Mouse (Mus musculus): ENCODE results near the gene Mknk2.
A peak's percentile ranks its signal among the peaks of the same experiment; 100 is the strongest.

The Mknk2 gene

DNA sequence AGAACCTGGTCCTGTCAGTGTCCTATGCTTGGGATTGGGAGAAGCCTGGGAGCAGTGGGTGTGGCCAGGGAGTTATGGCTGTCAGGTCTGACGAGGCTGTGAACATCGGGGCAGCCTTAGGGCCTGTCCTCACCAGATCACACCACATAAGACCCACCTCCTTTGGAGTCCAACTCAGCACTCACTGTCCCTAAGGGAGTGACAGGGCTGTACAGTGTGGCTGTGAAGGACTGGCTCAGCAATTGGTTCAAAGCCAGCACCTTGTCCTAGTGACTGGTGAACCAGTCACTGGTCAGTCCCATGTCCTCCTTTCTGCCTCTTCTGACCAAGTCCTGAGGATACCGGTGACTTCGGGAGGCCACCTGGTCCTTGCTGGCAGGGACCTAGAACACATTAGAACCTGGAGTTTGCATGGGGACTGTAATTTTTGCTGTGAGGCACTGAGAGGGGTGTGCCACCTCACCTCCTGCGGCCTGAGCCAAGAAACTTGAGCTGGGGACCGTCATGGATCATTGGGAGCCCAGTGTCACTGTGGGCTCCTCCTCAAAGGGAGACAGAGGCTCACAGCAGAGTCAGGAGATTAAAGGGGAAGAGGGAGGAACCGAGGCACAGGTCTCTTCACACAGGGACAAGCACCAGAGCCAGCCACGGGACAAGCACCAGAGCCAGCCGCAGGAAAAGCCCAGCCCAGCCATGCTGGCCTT lies 1.8 kb upstream of the Mknk2 start:
- Histone ChIP-seq H3K27me3 (ENCODE audit: control insufficient read depth, insufficient read depth, low read length, poor library complexity, severe bottlenecking) (no peaks in the 10 kb centered on the region), H3K36me3 (ENCODE audit: control insufficient read depth, insufficient read depth, low read length, poor library complexity, severe bottlenecking) (no peaks in the 10 kb centered on the region)
- DNase-seq (ENCODE audit: low read depth, low spot score), result no peak

DNA sequence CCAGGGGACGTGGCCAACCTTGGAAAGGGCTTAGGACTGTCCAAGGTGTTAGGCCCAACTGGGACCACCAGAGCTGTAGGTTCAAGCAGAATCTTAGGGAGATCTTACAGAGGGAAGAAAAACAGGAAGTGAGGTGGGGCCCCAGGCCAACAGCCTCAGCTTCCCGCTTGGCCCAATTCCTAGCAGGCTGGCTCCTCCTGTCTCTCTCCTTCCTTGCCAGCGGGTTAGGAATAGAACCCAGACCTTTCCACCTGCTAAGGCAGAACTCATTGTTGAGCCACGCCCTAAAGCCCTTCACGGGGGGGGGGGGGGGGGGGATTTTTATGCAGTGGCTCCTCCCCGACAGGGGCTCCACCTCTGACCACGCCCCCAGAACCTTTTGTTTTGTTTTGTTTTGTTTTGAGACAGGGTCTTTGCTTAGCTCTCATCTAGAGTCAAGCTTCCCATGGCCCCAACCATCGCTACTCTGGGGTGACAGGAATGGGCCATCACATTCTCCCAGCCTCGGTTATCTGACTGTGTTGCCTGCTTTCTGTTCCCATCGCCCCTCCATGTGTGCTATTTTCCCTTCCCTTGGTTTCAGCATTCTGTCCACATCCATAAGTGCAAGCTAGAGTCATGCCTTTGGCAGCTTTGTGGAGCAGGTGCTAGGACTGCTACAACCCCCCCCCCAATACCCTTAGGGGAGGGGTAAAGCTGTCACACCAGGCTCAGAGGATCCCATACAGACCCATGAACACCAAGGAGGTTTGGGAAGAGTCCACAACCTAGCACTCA lies 877 bp upstream of the Mknk2 start:
- DNase-seq (ENCODE audit: low read depth, low spot score), result peak; percentile 55
- H3K27me3 ChIP-seq (ENCODE audit: control insufficient read depth, insufficient read depth, low read length, poor library complexity, severe bottlenecking), result no peaks in the 10 kb centered on the region
- no peaks in the 10 kb centered on the region for H3K36me3 ChIP-seq (ENCODE audit: control insufficient read depth, insufficient read depth, low read length, poor library complexity, severe bottlenecking)

DNA sequence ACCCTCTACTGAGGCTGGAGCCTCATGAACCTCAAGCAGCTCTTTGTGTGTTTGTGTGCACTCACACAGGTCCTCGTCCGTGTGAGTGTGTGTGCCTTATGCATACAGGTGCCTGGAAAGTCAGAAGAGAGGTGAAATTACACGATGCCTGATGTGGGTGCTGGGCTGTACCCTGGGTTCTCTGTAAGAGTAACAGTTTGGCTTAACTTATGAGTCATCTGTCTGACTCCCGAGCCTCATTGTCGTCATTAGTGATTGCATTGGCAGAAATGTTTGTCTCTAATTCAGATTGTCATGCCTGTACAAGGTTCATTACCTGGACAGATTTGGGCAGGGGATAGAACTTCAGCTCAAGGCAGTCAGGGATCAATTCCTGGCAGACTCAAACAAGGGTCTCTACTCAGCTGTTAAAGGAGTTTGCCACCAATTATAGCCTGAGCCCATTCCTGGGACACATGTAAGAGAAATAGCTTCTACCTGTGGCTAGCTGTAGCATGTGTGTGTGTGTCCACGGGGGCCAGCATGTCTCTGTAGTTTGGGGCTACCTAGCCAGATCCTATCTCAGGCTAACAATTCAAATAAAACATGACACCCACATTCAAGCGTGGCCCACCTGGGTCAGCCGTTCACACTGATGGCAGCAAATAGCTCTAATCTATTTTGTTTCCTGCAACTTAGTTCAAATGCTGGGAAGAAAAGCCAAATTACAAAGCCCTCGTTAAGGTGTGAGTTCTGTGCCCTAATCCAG lies 610 bp downstream of the Mknk2 start:
- DNase-seq (ENCODE audit: low read depth, low spot score), result peak; percentile 62
- no peaks in the 10 kb centered on the region for H3K27me3 ChIP-seq (ENCODE audit: control insufficient read depth, insufficient read depth, low read length, poor library complexity, severe bottlenecking)
- H3K36me3 ChIP-seq (ENCODE audit: control insufficient read depth, insufficient read depth, low read length, poor library complexity, severe bottlenecking), result peaks cover 3% of the 10 kb centered on the region; the same call in 1 of the 2 replicates

DNA sequence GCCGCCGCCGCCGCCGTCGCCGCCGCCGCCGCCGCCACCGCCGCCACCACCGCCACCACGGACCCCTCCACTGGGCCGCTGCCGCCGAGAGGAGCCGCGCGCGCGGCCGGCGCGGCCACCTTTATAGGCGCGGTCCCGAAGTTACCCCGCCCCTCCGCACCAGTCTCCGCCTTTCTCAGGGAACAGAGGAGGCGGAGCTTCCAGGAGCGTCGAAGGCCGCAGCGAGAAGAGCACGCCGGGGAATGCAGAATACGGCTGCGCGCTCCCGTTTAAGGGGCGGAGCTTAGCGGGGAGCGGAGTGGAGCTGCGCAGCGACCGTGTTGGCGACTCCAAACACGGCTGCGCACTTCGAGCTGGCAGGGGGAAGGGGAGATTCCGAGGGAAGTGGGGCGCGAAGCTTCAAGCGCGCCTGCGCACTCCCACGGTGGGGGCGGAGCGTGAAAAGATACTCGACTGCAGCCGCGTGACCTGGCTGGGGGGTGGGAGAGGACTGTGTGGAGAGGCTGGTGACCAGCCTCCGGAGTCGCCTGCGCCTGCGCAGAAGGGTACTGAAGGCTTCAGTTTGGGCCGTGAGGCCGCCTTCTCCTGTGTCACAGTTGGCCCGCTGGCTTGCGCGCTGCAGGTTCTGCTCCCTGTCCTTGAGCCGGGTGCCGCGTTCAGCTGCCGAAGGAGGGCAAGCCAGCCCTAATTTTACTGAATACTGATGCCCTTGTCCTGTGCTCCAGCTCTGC lies 1.5 kb downstream of the Mknk2 start:
- H3K36me3 ChIP-seq (ENCODE audit: control insufficient read depth, insufficient read depth, low read length, poor library complexity, severe bottlenecking), result peaks cover 8% of the 10 kb centered on the region
- no peaks in the 10 kb centered on the region for H3K27me3 ChIP-seq (ENCODE audit: control insufficient read depth, insufficient read depth, low read length, poor library complexity, severe bottlenecking)
- peak; percentile 100 for DNase-seq (ENCODE audit: low read depth, low spot score)

DNA sequence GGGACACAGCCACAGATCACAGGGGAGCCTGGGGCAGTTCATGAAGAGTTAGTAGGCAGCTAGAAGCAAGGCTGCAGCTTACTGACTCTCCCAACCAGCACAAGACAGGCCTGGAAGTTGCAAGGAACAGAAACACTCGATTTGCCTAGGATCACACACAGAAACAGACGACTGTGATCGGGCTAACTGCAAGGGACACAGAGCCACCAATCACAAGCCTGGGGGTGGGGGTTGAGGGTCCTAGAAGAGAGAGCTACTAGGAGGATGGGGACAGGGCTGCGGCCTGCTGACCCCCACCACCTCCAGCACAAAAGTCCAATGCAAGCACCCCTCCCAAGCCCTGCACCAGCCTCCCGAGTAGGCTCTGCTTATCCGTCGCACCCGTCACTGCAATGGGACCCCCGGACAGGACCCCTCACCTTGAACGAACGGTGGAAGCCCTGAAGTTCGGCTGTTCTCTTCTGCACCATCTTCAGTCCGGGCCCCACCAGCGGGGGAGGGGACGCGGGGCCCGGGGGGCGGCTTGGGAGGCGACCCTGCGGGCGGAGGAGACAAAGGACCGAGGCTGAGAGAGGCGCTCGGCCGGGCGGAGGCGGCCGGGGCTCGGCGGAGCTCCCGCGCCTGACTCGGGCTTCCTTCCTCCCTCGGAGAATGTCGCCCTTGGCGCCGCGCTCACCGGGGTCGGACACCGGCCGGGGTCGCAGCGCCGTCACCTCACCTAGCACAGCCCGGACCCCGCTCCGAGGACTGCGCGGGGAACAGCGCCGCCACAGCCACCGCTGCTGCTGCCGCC lies 2.3 kb downstream of the Mknk2 start:
- DNase-seq (ENCODE audit: low read depth, low spot score), result peak; percentile 32
- Histone ChIP-seq H3K27me3 (ENCODE audit: control insufficient read depth, insufficient read depth, low read length, poor library complexity, severe bottlenecking) (no peaks in the 10 kb centered on the region), H3K36me3 (ENCODE audit: control insufficient read depth, insufficient read depth, low read length, poor library complexity, severe bottlenecking) (peaks cover 11% of the 10 kb centered on the region)

DNA sequence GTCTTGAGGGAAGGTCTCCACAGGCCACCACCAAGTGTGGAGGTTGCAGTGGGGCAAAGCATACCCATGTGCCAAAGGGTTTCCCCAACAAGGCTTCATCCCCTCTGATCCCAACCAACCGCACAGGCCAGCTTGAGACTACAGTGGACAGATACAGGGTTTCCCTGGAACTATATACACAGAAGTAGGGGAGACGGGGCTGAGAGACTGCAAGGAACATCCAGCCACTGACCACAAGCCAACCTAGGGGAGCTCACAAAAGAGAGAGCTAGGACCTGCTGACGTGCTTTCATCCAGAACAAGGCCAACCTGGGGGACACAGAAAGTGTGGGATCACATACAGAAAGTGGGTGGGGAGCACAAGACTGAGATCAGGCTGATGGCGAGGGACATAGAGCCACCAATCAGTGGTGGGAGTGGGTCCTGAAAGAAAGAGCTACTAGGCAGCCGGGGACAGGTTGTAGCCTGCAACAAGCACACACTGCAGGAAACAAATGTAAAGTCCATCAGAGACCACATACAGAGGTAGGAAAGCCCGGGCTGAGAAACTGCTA lies 3.0 kb downstream of the Mknk2 start:
- H3K36me3 ChIP-seq (ENCODE audit: control insufficient read depth, insufficient read depth, low read length, poor library complexity, severe bottlenecking), result peaks cover 11% of the 10 kb centered on the region
- no peak for DNase-seq (ENCODE audit: low read depth, low spot score)
- no peaks in the 10 kb centered on the region for H3K27me3 ChIP-seq (ENCODE audit: control insufficient read depth, insufficient read depth, low read length, poor library complexity, severe bottlenecking)

DNA sequence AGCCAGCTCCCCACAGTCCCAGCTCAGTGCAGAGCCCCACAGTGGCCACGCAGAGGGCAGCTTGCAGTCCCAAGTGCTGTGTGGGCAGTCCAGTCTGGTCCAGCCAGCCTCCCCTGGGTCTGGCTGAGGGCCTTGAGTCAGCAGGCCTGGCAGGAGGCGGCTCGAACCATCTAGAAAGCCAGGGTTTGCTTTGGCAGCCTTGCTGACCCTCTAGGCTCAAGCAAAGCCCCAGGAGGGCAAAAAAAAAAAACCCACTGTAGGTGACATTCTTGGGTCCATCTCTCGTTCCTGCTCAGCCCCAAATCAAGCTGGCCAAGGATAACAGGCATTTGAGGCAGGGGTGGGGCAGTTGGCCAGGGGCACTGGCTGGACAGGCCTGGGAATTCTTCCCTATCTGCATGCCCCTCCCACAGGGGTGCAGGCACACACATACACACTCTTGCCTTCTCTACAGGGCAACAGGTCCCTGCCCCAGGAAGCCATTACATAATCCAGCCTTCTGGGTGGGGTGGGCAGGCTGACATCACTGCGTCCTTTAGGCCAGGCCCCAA lies 3.7 kb downstream of the Mknk2 start:
- no peak for DNase-seq (ENCODE audit: low read depth, low spot score)
- Histone ChIP-seq H3K27me3 (ENCODE audit: control insufficient read depth, insufficient read depth, low read length, poor library complexity, severe bottlenecking) (no peaks in the 10 kb centered on the region), H3K36me3 (ENCODE audit: control insufficient read depth, insufficient read depth, low read length, poor library complexity, severe bottlenecking) (peaks cover 13% of the 10 kb centered on the region)

DNA sequence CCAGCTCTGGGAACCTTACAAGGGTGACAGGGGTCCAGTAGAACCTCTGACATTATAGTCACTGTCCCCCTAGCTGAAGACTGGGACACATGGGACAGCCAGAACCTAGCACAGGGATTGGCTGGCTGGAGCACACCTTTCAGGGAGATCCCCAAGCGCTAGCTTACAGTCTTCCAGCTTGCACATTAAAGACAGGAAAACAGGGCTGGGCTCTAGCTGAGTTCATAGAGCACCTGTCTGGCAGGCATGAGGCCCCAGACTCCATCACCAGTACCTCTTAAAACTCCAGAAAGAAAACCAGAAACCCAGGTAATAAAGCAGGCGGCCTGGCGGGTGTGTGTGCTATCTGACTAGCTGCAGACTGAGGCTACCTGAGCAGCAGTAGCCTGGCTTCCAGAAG lies 4.2 kb downstream of the Mknk2 start:
- H3K36me3 ChIP-seq (ENCODE audit: control insufficient read depth, insufficient read depth, low read length, poor library complexity, severe bottlenecking), result peaks cover 16% of the 10 kb centered on the region
- DNase-seq (ENCODE audit: low read depth, low spot score), result no peak

DNA sequence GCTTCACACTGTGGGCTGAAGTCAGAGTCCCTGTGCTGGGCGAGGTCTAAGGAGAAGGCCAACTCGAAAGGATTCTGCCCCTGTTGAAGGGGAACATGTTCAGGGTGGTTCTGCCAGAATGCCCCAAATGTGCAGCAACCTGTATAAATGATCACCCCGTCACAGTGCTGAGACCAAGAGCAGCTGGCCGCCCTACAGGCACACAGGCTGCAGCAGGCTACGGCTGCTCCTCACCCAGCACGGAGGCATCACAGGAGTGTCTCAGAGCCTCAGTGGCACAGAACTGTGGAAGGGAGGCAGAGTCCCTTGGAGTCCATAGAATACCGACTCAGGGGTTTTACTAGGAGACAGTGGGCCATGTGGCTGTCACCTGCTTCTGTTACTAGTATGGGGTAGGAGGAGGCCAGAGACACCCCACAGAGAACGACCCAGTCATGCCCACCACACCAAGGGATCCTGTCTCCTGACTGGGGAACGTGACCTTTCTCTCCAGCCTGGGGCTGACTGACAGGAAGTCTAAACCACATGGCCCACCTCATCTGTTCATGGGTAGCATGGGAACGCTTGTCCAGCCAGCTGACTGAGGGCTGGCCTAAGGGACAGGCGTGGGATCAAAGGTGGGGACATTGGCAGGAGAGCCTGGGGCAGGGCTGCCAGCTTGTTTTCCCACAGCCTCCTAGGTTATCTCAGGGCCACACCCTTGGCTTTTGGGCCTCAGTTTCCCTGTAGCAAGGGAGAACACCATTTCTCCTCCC lies 5.8 kb downstream of the Mknk2 start:
- no peaks in the 10 kb centered on the region for H3K27me3 ChIP-seq (ENCODE audit: control insufficient read depth, insufficient read depth, low read length, poor library complexity, severe bottlenecking)
- peaks cover 24% of the 10 kb centered on the region for H3K36me3 ChIP-seq (ENCODE audit: control insufficient read depth, insufficient read depth, low read length, poor library complexity, severe bottlenecking)
- no peak for DNase-seq (ENCODE audit: low read depth, low spot score)

More for the DNA sequence above, 4.2 kb downstream of the Mknk2 start:
- no peaks in the 10 kb centered on the region for H3K27me3 ChIP-seq (ENCODE audit: control insufficient read depth, insufficient read depth, low read length, poor library complexity, severe bottlenecking)

DNA sequence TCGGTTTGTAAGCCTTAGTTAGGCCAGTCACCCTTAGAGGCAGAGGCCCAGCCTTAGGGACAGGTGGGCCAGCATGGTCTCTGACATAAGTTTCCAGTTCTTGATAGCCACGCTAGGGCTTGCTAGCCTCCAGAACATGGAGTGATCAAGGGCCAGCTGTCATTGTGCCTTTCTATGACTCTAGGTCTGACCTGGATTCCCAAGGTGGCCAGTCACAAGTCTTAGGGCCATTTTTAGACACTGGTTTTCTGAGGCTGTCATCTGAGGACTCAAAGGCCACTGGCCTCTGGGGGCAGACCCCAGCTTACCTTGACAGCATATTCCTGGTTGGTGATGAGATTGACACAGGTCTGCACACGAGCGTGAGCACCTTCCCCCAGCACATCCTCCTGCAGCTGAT lies 6.7 kb downstream of the Mknk2 start:
- no peaks in the 10 kb centered on the region for H3K27me3 ChIP-seq (ENCODE audit: control insufficient read depth, insufficient read depth, low read length, poor library complexity, severe bottlenecking)
- H3K36me3 ChIP-seq (ENCODE audit: control insufficient read depth, insufficient read depth, low read length, poor library complexity, severe bottlenecking), result peaks cover 32% of the 10 kb centered on the region
- no peak for DNase-seq (ENCODE audit: low read depth, low spot score)

DNA sequence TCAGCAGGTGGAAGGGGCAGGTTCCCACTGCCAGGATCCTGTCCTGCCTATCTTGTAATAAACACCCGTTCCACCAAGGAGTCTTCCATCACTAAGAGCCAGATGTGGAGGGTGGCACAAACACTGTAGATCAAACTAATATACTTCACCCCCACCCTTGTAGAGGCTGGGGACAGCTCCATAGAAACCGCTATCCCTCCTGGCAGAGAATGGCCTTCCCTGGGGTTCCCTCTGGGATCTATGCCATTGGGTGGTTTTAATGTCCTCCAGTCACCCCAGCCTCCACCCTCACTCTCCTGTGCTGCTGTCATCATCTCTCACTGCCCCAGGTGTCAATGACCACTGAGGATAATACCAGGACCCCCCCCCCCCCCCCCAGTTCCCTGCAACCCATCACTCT lies 7.4 kb downstream of the Mknk2 start:
- no peak for DNase-seq (ENCODE audit: low read depth, low spot score)
- H3K27me3 ChIP-seq (ENCODE audit: control insufficient read depth, insufficient read depth, low read length, poor library complexity, severe bottlenecking), result no peaks in the 10 kb centered on the region
- H3K36me3 ChIP-seq (ENCODE audit: control insufficient read depth, insufficient read depth, low read length, poor library complexity, severe bottlenecking), result peaks cover 35% of the 10 kb centered on the region

DNA sequence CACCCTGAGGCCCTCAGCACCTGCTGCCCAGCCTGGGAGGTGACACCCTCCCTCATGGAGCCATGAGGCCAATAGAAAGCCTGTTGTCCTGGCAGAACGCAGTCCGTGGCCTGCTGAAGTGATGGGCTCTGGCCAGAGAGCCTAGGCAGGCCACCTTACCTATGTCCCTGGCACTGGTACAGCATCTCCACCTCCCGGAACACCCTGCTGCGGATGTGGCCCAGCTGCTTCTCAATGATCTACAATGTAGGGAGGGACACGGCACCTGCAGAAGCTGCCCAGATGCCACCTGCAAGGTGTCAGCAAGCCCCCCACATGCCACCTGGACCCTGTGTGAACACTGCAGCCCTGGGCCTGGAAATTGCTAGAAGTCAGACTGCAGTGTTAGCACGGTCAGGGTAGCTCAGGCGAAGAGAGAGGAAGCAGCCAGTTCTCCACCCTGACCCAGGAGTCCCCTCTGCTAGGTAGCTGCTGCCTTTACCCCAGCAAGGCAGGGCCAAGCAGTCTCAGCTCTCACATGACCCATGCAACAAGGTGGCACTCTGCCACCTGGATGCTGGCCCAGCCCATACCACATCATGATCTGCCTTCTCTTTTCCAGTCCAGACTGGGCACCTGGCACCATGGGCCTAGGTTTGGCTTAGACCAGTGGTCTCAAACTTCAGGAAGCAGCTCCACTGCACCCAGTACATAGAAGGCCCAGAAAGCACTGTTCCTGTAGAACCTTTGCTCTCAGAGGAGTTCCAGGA lies 8.0 kb downstream of the Mknk2 start:
- Histone ChIP-seq H3K27me3 (ENCODE audit: control insufficient read depth, insufficient read depth, low read length, poor library complexity, severe bottlenecking) (no peaks in the 10 kb centered on the region), H3K36me3 (ENCODE audit: control insufficient read depth, insufficient read depth, low read length, poor library complexity, severe bottlenecking) (peaks cover 36% of the 10 kb centered on the region)
- peak; percentile 38 for DNase-seq (ENCODE audit: low read depth, low spot score)

Data from splenic B cell, adult 2 months (primary cell).